Mouse (Mus musculus) lung, adult 2 months (tissue): ENCODE measurements at regions not wholly inside any gene's neighbourhood (a gene's known extent, or its start where the extent isn't known, plus 50 kb on each side); places are given as distances from the start of the nearest gene placed in this dataset.

ENCODE experiments used
- DNase-seq: peaks from one replicate; pipeline ENCODE4 v3.0.0; 2022
- H3K4me1 ChIP-seq: fragments of 200-500 bp; 2 replicates; pipeline ENCODE4 v1.6.1; 2011; ENCODE audit warnings: low read length; ENCODE audit not compliant: control insufficient read depth, insufficient read depth
- H3K4me3 ChIP-seq: fragments of 200-500 bp; replicated peaks from 2 replicates; pipeline ENCODE3; 2011; ENCODE audit warnings: low read depth, mild to moderate bottlenecking, control low read depth, low read length; ENCODE audit errors: extremely low read depth
- CTCF ChIP-seq: fragments of 200-500 bp; IDR thresholded peaks from 2 replicates; pipeline ENCODE4 v1.5.1; 2011; ENCODE audit warnings: mild to moderate bottlenecking, low read length, control low read depth; ENCODE audit not compliant: insufficient read depth
- POLR2A ChIP-seq: fragments of 200-500 bp; IDR thresholded peaks from 2 replicates; pipeline ENCODE4 v1.6.1; 2011; ENCODE audit warnings: low read depth, mild to moderate bottlenecking, control low read depth, low read length, borderline replicate concordance; ENCODE audit errors: extremely low read depth
- WGBS: fragments of 180-500 bp; shearing (Covaris S2); methylation state at CpG from one replicate; pipeline ENCODE4 v1.1.7; 2018; 5-methylcytosine and 5-hydroxymethylcytosine counted together

GRCm38 (mm10) chr11:34153749-34154525 is 54.0 kb downstream of the Foxi1 start:
- peak; percentile 27 for DNase-seq
- 70% methylated on average over 5 of the region's 5 CpGs for WGBS
- H3K4me3 ChIP-seq: no peak overlapping the region
- H3K4me1 ChIP-seq: no peaks in the 10 kb centered on the region
- TF ChIP-seq POLR2A (no peak), CTCF (no peak)

GRCm38 (mm10) chr11:34149370-34149976 is 51.1 kb upstream of the 4930469K13Rik start:
- WGBS: 26% methylated on average over 5 of the region's 5 CpGs
- DNase-seq: peak; percentile 70
- no peak overlapping the region for H3K4me3 ChIP-seq
- no peaks in the 10 kb centered on the region for H3K4me1 ChIP-seq
- TF ChIP-seq CTCF (peak; percentile 77), POLR2A (no peak)
